Mouse (Mus musculus) MEL (cell line): ENCODE measurements around the gene Dag1. TPM values are rescaled to one million over a fixed set of nuclear protein-coding genes. Genes with fewer than 3 reads are reported as not detected.

Experiments used
- DNase-seq: peaks from one replicate; pipeline ENCODE4 v3.0.0; 2011; ENCODE audit warnings: low read depth, low spot score
- H3K27ac ChIP-seq: 2 replicates; pipeline ENCODE4 v1.5.1; 2012; ENCODE audit warnings: low read depth, mild to moderate bottlenecking, control low read depth, low read length, moderate library complexity; ENCODE audit not compliant: control insufficient read depth
- H3K27me3 ChIP-seq, 2 experiments: fragments of 150-350 bp in 1 of 2; sonication (generic) in 1 of 2; 2 replicates each; pipeline ENCODE4 v1.6.1; 2012; ENCODE audit warnings: low read length in 2 of 2, mild to moderate bottlenecking in 2 of 2, improper control_type of control experiment in 1 of 2, moderate library complexity in 1 of 2; ENCODE audit not compliant: insufficient read depth in 2 of 2, control insufficient read depth in 1 of 2
- H3K36me3 ChIP-seq, 2 experiments: 2 replicates each; pipeline ENCODE4 v1.6.1; 2012 to 2014; ENCODE audit warnings: low read length in 2 of 2, improper control_type of control experiment in 1 of 2, inconsistent platforms in 1 of 2, mild to moderate bottlenecking in 1 of 2; ENCODE audit not compliant: insufficient read depth in 2 of 2, control insufficient read depth in 1 of 2
- H3K4me1 ChIP-seq, 2 experiments: fragments of 150-350 bp in 1 of 2; sonication (generic) in 1 of 2; 2 replicates each; pipeline ENCODE4 v1.6.1; 2012; ENCODE audit warnings: low read length in 2 of 2, improper control_type of control experiment in 1 of 2, mild to moderate bottlenecking in 1 of 2; ENCODE audit not compliant: insufficient read depth in 2 of 2, control insufficient read depth in 1 of 2
- H3K4me3 ChIP-seq, 2 experiments: fragments of 150-350 bp in 1 of 2; sonication (generic) in 1 of 2; 2 replicates each; pipeline ENCODE4 v1.5.1; 2012; ENCODE audit warnings: low read depth in 2 of 2, low read length in 2 of 2, mild to moderate bottlenecking in 2 of 2, moderate library complexity in 2 of 2, control low read depth in 1 of 2, improper control_type of control experiment in 1 of 2; ENCODE audit not compliant: control insufficient read depth in 1 of 2, insufficient read depth in 1 of 2
- H3K79me2 ChIP-seq: 2 replicates; pipeline ENCODE4 v1.6.1; 2012; ENCODE audit warnings: mild to moderate bottlenecking, low read length, moderate library complexity; ENCODE audit not compliant: control insufficient read depth, poor library complexity, insufficient read depth
- H3K9ac ChIP-seq: 2 replicates; pipeline ENCODE4 v1.6.1; 2012; ENCODE audit warnings: low read depth, mild to moderate bottlenecking, control low read depth, low read length, moderate library complexity; ENCODE audit not compliant: control insufficient read depth, poor library complexity, severe bottlenecking
- H3K9me3 ChIP-seq: fragments of 150-350 bp; sonication (generic); replicated peaks from 2 replicates; pipeline ENCODE4 v1.6.1; 2012; ENCODE audit warnings: mild to moderate bottlenecking, low read length, improper control_type of control experiment, moderate library complexity; ENCODE audit not compliant: insufficient read depth
- E2F4 ChIP-seq: IDR thresholded peaks from 2 replicates; pipeline ENCODE4 v1.6.1; 2011; ENCODE audit warnings: low read depth, low read length, improper control_type of control experiment, borderline replicate concordance
- EP300 ChIP-seq, 2 experiments: IDR thresholded peaks; 2 replicates each; pipeline ENCODE4 v1.6.1; 2011; ENCODE audit warnings: improper control_type of control experiment in 2 of 2, low read length in 2 of 2, low read depth in 1 of 2, mild to moderate bottlenecking in 1 of 2
- HCFC1 ChIP-seq: IDR thresholded peaks from 2 replicates; pipeline ENCODE4 v1.6.1; 2012; ENCODE audit warnings: low read depth, mild to moderate bottlenecking, inconsistent platforms, low read length, improper control_type of control experiment, moderate library complexity
- JUND ChIP-seq: IDR thresholded peaks from 2 replicates; pipeline ENCODE4 v1.6.1; 2011; ENCODE audit warnings: low read depth, mild to moderate bottlenecking, improper control_type of control experiment, low read length
- MYC ChIP-seq: IDR thresholded peaks from 2 replicates; pipeline ENCODE4 v1.6.1; 2011; ENCODE audit warnings: low read depth, mild to moderate bottlenecking, low read length, improper control_type of control experiment, moderate library complexity
- NELFE ChIP-seq: IDR thresholded peaks from 2 replicates; pipeline ENCODE4 v1.6.1; 2011; ENCODE audit warnings: low read depth, low read length, improper control_type of control experiment
- POLR2A ChIP-seq, 2 experiments: IDR thresholded peaks; 2 replicates each; pipeline ENCODE4 v1.6.1; 2011 to 2012; ENCODE audit warnings: low read length in 2 of 2, mild to moderate bottlenecking in 2 of 2, control low read depth in 1 of 2, improper control_type of control experiment in 1 of 2, low read depth in 1 of 2, moderate library complexity in 1 of 2; ENCODE audit not compliant: control insufficient read depth in 1 of 2, insufficient read depth in 1 of 2, poor library complexity in 1 of 2
- RAD21 ChIP-seq: IDR thresholded peaks from 2 replicates; pipeline ENCODE4 v1.6.1; 2011; ENCODE audit warnings: mild to moderate bottlenecking, low read depth, low read length, improper control_type of control experiment
- RCOR1 ChIP-seq: IDR thresholded peaks from 2 replicates; pipeline ENCODE4 v1.6.1; 2012; ENCODE audit warnings: low read depth, mild to moderate bottlenecking, inconsistent platforms, low read length, improper control_type of control experiment
- SMC3 ChIP-seq: IDR thresholded peaks from 2 replicates; pipeline ENCODE4 v1.6.1; 2011; ENCODE audit warnings: low read depth, low read length, improper control_type of control experiment
- TBP ChIP-seq: IDR thresholded peaks from 2 replicates; pipeline ENCODE4 v1.8.0; 2011; ENCODE audit warnings: low read depth, low read length, improper control_type of control experiment
- TCF12 ChIP-seq: IDR thresholded peaks from 2 replicates; pipeline ENCODE4 v1.6.1; 2014; ENCODE audit warnings: low read depth, mild to moderate bottlenecking, inconsistent platforms, low read length, improper control_type of control experiment, moderate library complexity
- USF2 ChIP-seq, 2 experiments: IDR thresholded peaks; 2 replicates each; pipeline ENCODE4 v1.6.1; 2011 to 2012; ENCODE audit warnings: improper control_type of control experiment in 2 of 2, low read length in 2 of 2, borderline replicate concordance in 1 of 2, inconsistent platforms in 1 of 2, low read depth in 1 of 2, mild to moderate bottlenecking in 1 of 2; ENCODE audit not compliant: insufficient read depth in 1 of 2
- ZKSCAN1 ChIP-seq: IDR thresholded peaks from 2 replicates; pipeline ENCODE4 v1.6.1; 2012; ENCODE audit warnings: low read depth, mild to moderate bottlenecking, inconsistent platforms, low read length, improper control_type of control experiment, moderate library complexity
- ZNF384 ChIP-seq: IDR thresholded peaks from 2 replicates; pipeline ENCODE4 v1.6.1; 2012; ENCODE audit warnings: low read depth, mild to moderate bottlenecking, inconsistent platforms, low read length, improper control_type of control experiment
- polyA plus RNA-seq, 2 experiments: library from polyadenylated mRNA; stranded (reverse) in 1 of 2; unstranded in 1 of 2; fragments of >175 nt in 1 of 2; fragments of >200 nt in 1 of 2; gene quantifications; 2 replicates each; pipeline versions ENCODE4 v1.2.1 to v1.2.4; 2012; ENCODE audit warnings: low replicate concordance in 2 of 2, low read depth in 1 of 2; ENCODE audit not compliant: insufficient read length in 2 of 2, insufficient read depth in 1 of 2, missing spikeins in 1 of 2
- total RNA-seq: library from RNA; depleted of rRNA; stranded (reverse); fragments of 300-350 nt; gene quantifications from 2 replicates; pipeline ENCODE4 v1.2.3, GENCODE M21; 2012

Dag1 gene
- total and polyA plus RNA-seq, 3 experiments: 7.8 to 27.6 TPM; not detected in 1

GRCm38 (mm10) chr9:108261865-108262264 is 1.9 kb downstream of the Dag1 start:
- no peak overlapping the region for H3K4me3 ChIP-seq
- no peaks in the 10 kb centered on the region for H3K27me3 ChIP-seq
- H3K36me3 ChIP-seq: peaks cover 0 to 31% of the 10 kb centered on the region in 2 experiments; a peak in 2 of 4 replicates
- peaks cover 12% of the 10 kb centered on the region for H3K79me2 ChIP-seq
- no peak overlapping the region for H3K27ac ChIP-seq
- DNase-seq: no peak
- no peaks in the 10 kb centered on the region for H3K9me3 ChIP-seq
- TF ChIP-seq JUND (no peak), SMC3 (no peak), RAD21 (no peak), POLR2A (IDR thresholded peaks at IDR 0.05; ENCODE audit: control insufficient read depth in 1 of 2, insufficient read depth in 1 of 2, low read depth in 1 of 2, low read length in 2 of 2, poor library complexity in 1 of 2) (no peak), HCFC1 (no peak), TCF12 (no peak), NELFE (no peak), EP300 (IDR thresholded peaks at IDR 0.05; ENCODE audit: low read depth in 1 of 2, low read length in 2 of 2) (no peak), E2F4 (no peak)
- no peak overlapping the region for H3K9ac ChIP-seq
- H3K4me1 ChIP-seq: peaks cover 2 to 35% of the 10 kb centered on the region in 2 experiments

GRCm38 (mm10) chr9:108260526-108260925 is 3.2 kb downstream of the Dag1 start:
- Histone ChIP-seq H3K4me3 (no peak overlapping the region), H3K4me1 (peaks cover 2 to 28% of the 10 kb centered on the region in 2 experiments), H3K27me3 (no peaks in the 10 kb centered on the region), H3K36me3 (peaks cover 0 to 23% of the 10 kb centered on the region in 2 experiments; a peak in 2 of 4 replicates), H3K27ac (no peak overlapping the region), H3K79me2 (peaks cover 12% of the 10 kb centered on the region), H3K9ac (no peak overlapping the region), H3K9me3 (no peaks in the 10 kb centered on the region)
- no peak for DNase-seq
- TF ChIP-seq ZKSCAN1: no peak

GRCm38 (mm10) chr9:108252766-108253165 is 11.0 kb downstream of the Dag1 start:
- Histone ChIP-seq H3K27ac (no peak overlapping the region), H3K9me3 (no peaks in the 10 kb centered on the region), H3K9ac (no peak overlapping the region), H3K79me2 (no peaks in the 10 kb centered on the region), H3K4me1 (no peaks in the 10 kb centered on the region), H3K27me3 (no peaks in the 10 kb centered on the region), H3K36me3 (no peaks in the 10 kb centered on the region), H3K4me3 (no peak overlapping the region)
- TF ChIP-seq RCOR1 (no peak), TBP (no peak), USF2 (IDR thresholded peaks at IDR 0.05; ENCODE audit: borderline replicate concordance in 1 of 2, insufficient read depth in 1 of 2, low read depth in 1 of 2, low read length in 2 of 2) (no peak), MYC (no peak), ZNF384 (no peak)
- DNase-seq: no peak
